Mouse (Mus musculus): ENCODE measurements around the gene Tshz2. TPM values are rescaled to one million over a fixed set of nuclear protein-coding genes. Genes with fewer than 3 reads are reported as not detected.

The Tshz2 gene
- polyA plus RNA-seq, 1 experiment = 19.5 TPM

DNA sequence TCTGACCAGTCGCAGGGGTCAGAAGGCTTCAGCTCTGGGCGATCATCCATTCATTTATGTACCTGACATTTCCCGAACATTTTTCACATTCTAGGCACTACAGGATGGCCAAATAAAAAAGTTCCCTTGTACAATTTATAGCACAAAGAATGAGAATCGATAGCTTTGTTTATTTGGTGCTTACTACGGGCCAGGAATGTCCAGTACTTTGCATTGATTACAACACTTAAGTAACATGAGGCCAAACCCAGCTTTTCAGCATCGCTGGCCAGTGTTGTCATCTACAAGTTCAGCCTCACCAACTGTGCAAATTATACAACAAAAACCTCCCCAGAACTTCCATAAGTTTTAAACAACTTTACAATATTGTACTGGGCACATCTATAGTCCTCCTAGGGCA, 315.3 kb downstream of the Tshz2 start:
- H3K4me1 ChIP-seq (ENCODE audit: control insufficient read depth, insufficient read depth, insufficient read length, low read length) = no peaks in the 10 kb centered on the region; the same call in 1 of the 2 replicates
- no peak overlapping the region for H3K27ac ChIP-seq (replicated peaks; ENCODE audit: low read depth, low read length)
- H3K4me3 ChIP-seq (ENCODE audit: insufficient read depth, low read depth, low read length) = no peak overlapping the region

DNA sequence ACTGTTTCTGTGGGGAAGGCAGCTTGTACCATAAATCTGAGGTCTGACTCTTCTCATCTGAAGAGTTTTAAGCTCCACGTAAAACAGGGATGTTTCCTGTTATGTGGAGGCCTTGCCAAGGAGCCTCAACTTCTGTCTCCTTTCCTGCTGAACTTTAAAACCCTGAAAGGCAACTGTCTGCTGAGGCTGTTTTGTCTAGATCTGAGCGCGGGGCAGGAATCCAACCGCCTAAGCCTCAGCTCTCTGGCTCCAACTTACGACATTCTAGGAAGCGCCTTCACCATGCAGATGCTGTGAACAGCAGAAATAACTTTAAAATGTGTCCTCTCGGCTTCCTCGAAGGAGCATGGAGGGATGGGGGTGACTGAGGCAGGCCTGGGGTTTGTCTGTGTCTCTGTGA, 318.2 kb downstream of the Tshz2 start:
- Histone ChIP-seq H3K27ac (replicated peaks; ENCODE audit: low read depth, low read length) (no peak overlapping the region), H3K4me1 (ENCODE audit: control insufficient read depth, insufficient read depth, insufficient read length, low read length) (no peaks in the 10 kb centered on the region; the same call in 1 of the 2 replicates), H3K4me3 (ENCODE audit: insufficient read depth, low read depth, low read length) (no peak overlapping the region)

DNA sequence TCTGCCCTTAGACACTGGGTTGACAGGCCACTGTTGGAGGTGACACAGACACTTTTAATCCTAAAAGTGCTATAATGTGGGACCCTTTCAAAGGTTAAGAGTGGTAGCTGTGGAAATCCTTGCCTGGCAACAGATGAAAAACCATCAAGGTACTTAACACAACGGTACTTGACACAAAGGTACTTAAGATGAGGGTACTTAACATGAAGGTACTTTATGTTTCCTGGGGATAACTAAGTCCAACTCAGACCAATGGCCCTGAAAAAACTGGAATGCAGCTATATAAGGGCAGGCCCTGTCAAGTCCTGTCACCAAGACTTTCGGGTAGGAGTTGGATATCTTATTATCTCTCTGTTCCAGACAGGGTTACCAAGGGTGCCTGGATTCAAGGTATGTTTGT, 320.2 kb downstream of the Tshz2 start:
- H3K27ac ChIP-seq (replicated peaks; ENCODE audit: low read depth, low read length) = no peak overlapping the region
- no peak overlapping the region for H3K4me3 ChIP-seq (ENCODE audit: insufficient read depth, low read depth, low read length)
- H3K4me1 ChIP-seq (ENCODE audit: control insufficient read depth, insufficient read depth, insufficient read length, low read length) = no peaks in the 10 kb centered on the region

DNA sequence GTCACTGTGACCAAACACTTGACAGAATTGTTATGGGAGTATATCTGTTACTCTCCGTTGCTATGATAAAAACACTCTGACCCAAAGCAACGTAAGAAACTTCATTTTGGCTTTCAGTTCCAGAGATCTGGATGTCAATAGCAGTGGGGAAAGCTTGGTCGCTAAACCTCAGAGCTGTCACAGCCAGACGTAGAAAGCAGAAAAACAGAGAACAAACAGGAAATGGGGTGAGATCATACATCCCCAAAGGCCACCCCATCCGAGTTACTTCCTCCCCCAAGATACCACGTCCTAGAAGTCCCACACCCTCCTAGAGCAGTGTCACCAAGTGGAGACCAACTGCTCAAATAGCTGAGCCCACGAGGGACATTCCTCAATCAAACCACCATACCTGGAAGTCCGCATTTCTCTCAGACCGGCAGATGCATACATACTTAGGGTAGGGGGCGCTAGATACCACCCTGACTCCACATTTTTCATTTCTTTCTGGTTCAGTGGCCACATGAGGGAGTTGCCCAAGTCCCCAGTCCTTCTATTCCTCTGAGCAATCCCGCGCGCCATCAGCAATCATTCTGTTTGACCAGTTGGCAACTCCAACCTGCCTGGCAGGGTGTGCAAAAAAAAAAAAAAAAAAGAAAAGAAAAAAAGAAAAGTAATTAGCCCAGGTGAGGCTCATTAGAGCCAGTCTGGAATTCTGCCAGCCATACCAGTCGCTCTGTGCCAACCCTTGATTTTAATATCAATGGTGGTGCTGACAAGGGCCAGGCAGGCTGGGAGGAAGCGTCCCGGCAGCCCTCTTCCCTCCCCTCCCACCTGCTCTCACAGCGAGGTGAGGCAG, 326.1 kb downstream of the Tshz2 start:
- 0 out of 2 replicates have a peak overlapping the region, but pooled peaks have one; percentile 31 for H3K27ac ChIP-seq (replicated peaks; ENCODE audit: low read depth, low read length)
- no peak overlapping the region for H3K4me3 ChIP-seq (ENCODE audit: insufficient read depth, low read depth, low read length)
- H3K4me1 ChIP-seq (ENCODE audit: control insufficient read depth, insufficient read depth, insufficient read length, low read length) = no peaks in the 10 kb centered on the region

DNA sequence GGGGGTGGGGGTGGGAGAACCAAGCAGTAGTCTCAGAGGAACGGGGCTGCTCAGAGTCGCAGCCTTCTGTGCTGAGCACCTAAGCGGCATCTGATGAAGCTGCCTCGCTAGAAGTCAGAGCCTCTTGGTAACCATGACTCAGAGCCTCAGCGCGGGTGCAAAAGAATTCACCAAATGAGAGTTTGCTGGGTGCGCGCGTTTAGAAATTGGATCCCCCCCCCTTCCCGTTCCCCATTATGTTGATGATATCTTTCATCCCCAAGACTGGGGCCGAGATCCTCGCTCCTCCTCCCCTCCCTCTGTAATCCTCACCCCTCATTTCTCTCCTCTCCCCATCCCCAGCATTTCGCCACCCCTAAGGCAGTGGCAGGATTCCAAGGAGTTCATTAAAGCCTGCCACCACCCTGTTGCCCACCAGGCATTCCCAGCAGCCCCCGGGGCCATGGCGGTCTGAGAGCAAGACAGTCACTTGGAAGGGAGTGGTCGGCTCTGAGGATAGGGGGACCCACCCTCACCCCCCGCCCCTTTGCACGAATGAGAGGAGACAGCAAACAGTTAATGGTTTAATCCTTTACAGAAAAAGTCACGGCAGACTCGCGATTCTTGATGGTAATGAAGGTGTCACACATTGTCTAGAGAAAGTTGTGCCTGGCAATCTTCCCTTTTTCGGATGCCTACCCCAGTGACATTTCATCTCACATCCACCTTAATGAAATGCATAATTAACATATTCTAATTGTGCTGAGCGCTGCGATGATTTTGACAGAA, 328.8 kb downstream of the Tshz2 start:
- H3K27ac ChIP-seq (replicated peaks; ENCODE audit: low read depth, low read length) = no peak overlapping the region
- no peaks in the 10 kb centered on the region for H3K4me1 ChIP-seq (ENCODE audit: control insufficient read depth, insufficient read depth, insufficient read length, low read length)
- H3K4me3 ChIP-seq (ENCODE audit: insufficient read depth, low read depth, low read length) = no peak overlapping the region

DNA sequence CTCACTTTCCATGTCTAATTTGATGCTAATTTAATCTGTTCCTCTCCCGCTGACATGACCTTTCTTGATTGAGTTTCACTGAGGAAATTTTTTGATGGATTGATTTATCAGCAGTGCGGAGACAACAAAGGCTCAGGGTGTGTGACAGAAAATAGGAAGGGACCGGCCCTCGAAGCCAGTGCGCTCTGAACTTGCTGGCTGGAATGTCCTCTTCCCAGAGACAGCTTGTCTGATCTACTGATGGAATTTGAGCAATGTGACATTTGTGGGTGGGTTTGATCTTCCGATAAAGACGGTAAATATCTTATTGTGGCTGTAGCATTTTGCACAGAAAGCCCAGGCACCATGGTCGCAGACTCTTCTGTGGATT, 329.4 kb downstream of the Tshz2 start:
- H3K27ac ChIP-seq (replicated peaks; ENCODE audit: low read depth, low read length) = no peak overlapping the region
- H3K4me3 ChIP-seq (ENCODE audit: insufficient read depth, low read depth, low read length) = no peak overlapping the region
- no peaks in the 10 kb centered on the region for H3K4me1 ChIP-seq (ENCODE audit: control insufficient read depth, insufficient read depth, insufficient read length, low read length)

DNA sequence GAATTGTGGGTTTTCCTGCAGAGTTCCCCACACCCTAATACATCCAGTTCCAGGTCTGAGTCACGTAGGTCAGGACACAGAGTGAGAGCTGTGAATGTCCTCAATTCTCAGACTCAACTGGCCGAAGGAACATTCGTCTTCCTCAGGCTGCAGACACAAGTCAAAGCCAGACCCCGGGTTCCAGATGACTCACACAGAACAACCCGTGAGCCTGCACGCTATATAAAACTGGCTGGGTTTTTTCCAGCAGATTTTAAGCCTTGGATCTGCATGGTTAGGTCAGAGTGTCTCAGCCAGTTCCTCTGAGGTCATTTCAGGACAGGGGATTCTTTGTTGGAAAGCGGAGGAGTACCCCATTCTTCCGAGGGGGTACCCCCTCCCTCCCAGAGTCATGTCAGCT, 330.0 kb downstream of the Tshz2 start:
- no peaks in the 10 kb centered on the region; the same call in 1 of the 2 replicates for H3K4me1 ChIP-seq (ENCODE audit: control insufficient read depth, insufficient read depth, insufficient read length, low read length)
- no peak overlapping the region for H3K4me3 ChIP-seq (ENCODE audit: insufficient read depth, low read depth, low read length)
- H3K27ac ChIP-seq (replicated peaks; ENCODE audit: low read depth, low read length) = no peak overlapping the region

DNA sequence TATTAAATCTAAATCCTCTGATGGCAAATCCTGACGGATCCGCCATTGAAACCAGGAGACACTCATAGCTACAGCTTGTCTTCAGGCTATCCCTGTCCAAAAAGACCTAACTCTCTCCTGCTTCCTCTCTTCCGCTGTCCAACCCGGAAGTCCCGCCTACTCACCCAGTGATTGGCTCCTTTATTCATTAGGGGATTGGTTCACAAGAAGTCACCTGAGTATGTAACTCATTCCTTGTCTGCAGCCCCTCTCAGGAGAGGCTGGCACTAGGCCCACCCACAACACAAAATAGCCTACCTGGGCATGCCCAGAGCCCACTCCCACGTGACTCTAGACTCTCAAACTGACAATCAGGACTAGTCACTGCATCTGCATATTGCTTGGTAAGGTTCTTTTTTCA, 337.7 kb downstream of the Tshz2 start:
- H3K4me3 ChIP-seq (ENCODE audit: insufficient read depth, low read depth, low read length) = no peak overlapping the region
- H3K27ac ChIP-seq (replicated peaks; ENCODE audit: low read depth, low read length) = no peak overlapping the region
- H3K4me1 ChIP-seq (ENCODE audit: control insufficient read depth, insufficient read depth, insufficient read length, low read length) = no peaks in the 10 kb centered on the region; the same call in 1 of the 2 replicates

DNA sequence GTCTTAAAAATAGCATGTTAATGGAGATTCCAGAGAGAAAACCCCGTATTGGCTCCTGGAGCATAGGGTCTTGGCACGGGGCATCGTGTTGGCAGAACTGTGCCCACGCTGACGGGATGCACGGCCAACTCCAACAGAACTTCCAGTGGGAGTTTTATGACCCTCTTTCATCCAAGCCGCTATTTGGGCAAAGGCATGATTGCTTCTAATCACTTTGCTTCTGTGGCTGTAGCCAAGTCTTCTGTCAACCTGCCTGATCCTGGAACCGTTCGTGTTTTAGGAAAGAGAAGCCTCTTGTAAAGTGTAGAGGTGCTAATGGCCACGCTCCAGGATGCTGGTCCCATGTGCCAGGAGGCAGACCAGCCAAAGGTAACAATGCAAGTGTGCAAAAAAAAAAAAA, 350.1 kb downstream of the Tshz2 start:
- no peak overlapping the region for H3K27ac ChIP-seq (replicated peaks; ENCODE audit: low read depth, low read length)
- H3K4me3 ChIP-seq (ENCODE audit: insufficient read depth, low read depth, low read length) = no peak overlapping the region
- no peaks in the 10 kb centered on the region for H3K4me1 ChIP-seq (ENCODE audit: control insufficient read depth, insufficient read depth, insufficient read length, low read length)

DNA sequence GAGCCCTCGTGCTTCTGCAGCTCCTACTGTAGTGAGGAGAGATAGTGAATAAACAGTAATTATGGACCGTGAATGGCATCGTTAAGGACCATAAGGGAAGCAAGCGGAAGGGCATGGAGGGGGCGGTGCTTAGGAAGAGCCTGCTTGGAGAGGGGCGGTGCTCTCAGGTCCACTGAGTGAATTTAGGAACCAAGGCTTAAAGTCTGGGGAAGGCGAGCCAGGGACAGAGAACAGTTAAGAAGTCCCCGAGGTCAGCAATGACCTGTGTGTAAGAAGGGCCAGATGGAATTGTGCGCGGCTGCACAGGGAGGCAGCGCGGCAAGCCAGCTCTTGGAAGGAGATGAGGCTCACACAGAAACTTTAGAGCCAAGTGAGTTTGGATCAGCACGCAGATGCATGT, 354.4 kb downstream of the Tshz2 start:
- no peaks in the 10 kb centered on the region for H3K4me1 ChIP-seq (ENCODE audit: control insufficient read depth, insufficient read depth, insufficient read length, low read length)
- no peak overlapping the region for H3K27ac ChIP-seq (replicated peaks; ENCODE audit: low read depth, low read length)
- no peak overlapping the region for H3K4me3 ChIP-seq (ENCODE audit: insufficient read depth, low read depth, low read length)

DNA sequence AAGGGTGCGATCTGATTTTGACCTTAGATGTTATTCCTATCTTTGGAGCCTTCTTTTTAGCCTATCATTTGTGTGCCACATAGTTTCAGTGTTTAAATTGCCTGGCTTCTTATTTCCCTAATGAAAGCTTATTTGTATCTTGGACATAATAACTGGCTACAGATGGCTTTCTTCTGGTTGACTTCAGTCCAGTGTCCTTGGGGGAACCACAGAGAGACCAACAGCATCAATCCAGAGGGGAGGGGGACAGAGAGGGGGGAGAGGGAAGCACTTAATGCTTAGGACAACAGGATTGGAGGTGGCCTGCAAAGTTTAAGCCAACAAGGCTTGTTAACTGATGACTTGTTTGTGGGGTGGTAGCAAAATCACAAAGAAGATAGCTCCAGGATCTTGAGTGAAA, 356.4 kb downstream of the Tshz2 start:
- no peak overlapping the region for H3K4me3 ChIP-seq (ENCODE audit: insufficient read depth, low read depth, low read length)
- H3K27ac ChIP-seq (replicated peaks; ENCODE audit: low read depth, low read length) = no peak overlapping the region
- H3K4me1 ChIP-seq (ENCODE audit: control insufficient read depth, insufficient read depth, insufficient read length, low read length) = no peaks in the 10 kb centered on the region

DNA sequence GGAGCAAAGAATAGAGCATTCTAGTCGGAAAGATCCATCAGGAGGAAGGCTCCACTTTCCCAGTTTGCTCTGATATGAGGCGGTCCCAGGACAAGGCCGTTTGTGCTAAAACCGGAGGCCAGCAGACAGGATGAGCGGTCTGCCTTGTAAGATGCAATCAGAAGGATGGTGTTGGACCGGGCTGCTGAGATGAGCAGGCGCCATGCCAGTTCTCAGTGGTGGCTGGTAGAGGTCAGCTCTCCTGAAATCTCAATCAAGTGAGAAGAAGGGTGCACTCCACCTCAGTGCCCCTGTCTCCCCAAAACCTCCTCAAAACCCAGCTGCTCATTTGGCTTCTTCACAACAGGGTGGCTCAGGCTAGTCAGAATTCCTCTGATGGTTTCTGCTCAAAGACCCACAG, 358.2 kb downstream of the Tshz2 start:
- Histone ChIP-seq H3K27ac (replicated peaks; ENCODE audit: low read depth, low read length) (no peak overlapping the region), H3K4me3 (ENCODE audit: insufficient read depth, low read depth, low read length) (no peak overlapping the region), H3K4me1 (ENCODE audit: control insufficient read depth, insufficient read depth, insufficient read length, low read length) (no peaks in the 10 kb centered on the region)

DNA sequence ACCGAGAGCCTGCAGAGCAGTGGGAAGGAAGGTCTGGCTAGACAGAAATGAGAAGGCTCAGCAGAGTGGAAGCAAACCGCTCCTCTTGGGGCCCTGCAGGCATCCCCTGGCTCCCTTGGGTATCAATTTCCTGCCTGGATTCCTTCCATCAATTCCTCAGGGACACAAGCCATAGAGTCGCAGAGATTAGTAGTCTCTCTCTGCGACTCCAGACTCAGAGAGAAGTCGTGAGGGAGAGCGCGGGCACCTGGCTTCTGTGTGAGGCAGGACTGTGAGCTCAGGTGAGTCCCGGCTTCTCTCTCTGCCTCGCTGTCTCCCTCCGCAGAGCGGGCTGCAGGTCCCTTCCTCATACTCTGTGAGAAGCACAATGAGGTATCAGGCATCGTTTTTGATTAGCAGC, 363.2 kb downstream of the Tshz2 start:
- Histone ChIP-seq H3K27ac (replicated peaks; ENCODE audit: low read depth, low read length) (peak overlapping the region; percentile 62), H3K4me1 (ENCODE audit: control insufficient read depth, insufficient read depth, insufficient read length, low read length) (0 out of 2 replicates have a peak, but pooled peaks cover 3% of the 10 kb centered on the region), H3K4me3 (ENCODE audit: insufficient read depth, low read depth, low read length) (no peak overlapping the region)

DNA sequence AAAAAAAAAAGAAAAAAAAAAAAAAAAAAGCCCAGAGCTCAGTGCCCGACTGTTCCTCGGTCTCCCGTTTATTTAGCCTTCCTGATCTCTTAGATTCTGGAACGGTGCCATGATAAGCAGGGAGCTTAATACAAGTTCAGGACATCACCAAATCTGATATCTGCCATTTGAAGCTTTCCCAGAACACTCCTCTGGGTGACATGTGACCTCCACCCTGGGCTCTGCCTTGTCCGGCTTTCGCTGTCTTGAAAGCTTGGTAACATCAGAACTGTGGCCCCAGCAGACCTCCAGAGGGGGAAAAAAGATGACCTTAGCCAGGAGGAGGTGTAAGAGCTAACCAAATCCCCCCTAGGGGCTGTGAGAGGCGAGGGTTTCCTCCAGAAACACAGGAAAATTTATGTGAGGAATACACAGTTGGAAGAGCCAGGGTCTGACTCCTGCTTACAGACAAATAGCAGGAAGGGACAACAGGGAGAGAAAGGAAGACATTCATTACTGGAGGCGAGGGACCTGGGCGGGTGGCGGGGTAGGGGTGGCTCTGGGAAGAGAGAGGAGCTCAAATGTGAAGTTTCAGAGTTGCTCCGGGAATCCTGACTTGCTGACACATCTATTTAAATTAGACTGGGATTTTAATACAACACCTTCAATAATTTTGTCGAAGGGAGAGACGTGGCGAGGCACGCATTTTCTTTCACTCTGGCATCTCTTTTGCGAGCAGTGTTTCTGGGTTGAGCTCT, 363.9 kb downstream of the Tshz2 start:
- Histone ChIP-seq H3K27ac (replicated peaks; ENCODE audit: low read depth, low read length) (peak overlapping the region; percentile 63; the same call in 1 of the 2 replicates), H3K4me1 (ENCODE audit: control insufficient read depth, insufficient read depth, insufficient read length, low read length) (0 out of 2 replicates have a peak, but pooled peaks cover 3% of the 10 kb centered on the region), H3K4me3 (ENCODE audit: insufficient read depth, low read depth, low read length) (no peak overlapping the region)

Measured in brown adipose tissue, adult 24 weeks (tissue).